Mouse (Mus musculus): ENCODE measurements at regions not wholly inside any gene's neighbourhood (a gene's known extent, or its start where the extent isn't known, plus 50 kb on each side); places are given as distances from the start of the nearest gene placed in this dataset.

GRCm38 (mm10) chr4:153876954-153877642 lies 79.9 kb upstream of the A430005L14Rik start:
- intact Hi-C loops (cut with DNase I; ENCODE audit: low total_unique reads): no loop called here
- DNase-seq: no peak

DNA sequence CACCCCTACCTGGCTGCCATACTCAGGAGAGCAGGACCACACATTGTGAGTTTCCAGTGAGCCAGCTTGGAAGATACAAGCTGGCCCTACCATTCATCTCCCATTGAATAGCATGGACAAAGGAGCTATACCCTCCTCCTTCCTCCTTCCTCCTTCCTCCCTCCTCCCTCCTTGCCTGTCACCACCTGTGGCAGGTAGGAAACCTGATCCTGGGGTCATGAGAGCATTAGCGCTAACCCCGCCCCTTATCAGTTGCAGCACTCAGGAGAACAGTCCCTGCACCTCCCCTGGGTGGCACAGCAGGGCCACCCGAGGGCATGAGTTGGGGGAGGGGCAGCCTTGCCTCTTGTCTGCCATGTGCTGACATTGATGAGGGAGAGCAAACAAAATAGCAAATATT lies 74.0 kb upstream of the A430005L14Rik start:
- intact Hi-C loops (cut with DNase I; ENCODE audit: low total_unique reads): no loop called here
- DNase-seq: no peak

DNA sequence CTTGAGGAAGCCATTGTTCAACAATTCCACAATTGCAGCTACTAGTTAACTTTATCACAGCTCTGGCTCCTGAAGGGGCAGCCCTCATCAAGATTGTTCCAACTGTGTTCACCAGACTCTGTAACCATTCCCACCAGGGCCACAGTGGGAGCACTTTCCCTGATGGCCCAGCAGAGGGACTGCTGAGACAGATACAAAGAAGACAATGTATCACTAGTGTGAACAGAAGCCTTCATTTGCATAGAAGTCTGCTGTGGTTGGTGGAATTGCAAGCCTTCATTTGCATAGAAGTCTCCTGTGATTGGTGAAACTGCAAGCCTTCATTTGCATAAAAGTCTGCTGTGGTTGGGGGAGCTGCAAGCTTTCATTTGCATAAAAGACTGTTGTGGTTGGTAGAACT lies 73.0 kb upstream of the A430005L14Rik start:
- intact Hi-C loops (cut with DNase I; ENCODE audit: low total_unique reads): no loop called here
- no peak for DNase-seq

DNA sequence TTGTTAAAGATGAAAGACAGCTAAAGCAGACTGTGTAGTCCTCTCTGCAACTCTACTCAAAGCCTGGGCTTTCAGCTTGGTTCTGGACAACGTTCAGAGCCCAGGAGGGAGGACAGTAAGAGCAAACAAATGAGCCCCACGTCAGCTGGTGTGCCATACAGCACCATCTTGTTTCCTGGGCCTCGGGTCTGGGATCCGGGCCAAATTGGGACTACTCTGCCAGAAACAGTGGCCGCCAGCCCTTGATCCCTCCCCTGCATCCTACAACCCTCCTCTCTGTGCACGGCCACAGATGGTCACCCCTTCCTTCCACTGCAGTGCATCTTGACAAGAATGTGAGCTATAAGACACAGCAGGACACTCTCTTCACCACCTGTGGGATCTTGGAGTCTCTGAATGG lies 71.2 kb upstream of the A430005L14Rik start:
- DNase-seq: no peak
- intact Hi-C loops (cut with DNase I; ENCODE audit: low total_unique reads): no loop called here

DNA sequence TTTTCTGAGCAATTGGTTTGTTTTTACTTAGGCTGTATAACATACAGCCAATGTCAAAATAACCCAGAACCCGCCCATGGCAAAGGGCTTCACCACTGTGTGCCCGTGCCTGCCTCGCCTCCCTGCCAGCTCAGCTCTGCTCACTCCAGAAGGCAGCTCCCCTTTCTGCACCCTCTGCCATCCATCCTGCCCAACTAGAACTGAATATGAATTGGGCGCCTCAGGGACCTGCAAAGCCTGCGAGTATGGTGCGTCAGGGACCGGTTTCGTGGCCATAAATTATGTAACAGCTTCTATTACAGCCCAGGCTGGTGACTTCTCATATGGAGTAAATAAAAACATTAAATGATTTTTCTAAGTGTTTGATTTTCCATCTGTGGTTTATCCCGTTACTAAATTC lies 66.9 kb upstream of the A430005L14Rik start:
- no peak for DNase-seq
- intact Hi-C loops (cut with DNase I; ENCODE audit: low total_unique reads): no loop called here

DNA sequence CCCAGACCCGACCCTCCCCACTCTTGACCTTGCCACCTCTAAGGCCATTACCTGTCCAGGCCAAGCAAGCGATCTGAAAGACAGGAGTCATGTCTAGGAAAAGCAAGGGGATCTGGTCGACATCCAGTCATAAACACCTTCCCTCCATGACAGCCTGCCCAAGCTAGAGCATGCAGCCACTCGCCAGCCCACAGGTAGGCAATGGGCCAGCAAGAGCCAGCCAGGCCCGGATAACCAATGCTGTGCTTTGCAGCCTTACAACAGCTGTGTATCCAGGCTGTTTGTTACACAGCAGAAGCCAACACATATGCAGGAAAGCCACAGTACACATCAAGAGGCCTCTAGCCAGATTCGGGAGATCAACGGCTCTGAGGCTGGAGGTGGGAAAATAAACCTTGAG lies 57.3 kb upstream of the A430005L14Rik start:
- intact Hi-C loops (cut with DNase I; ENCODE audit: low total_unique reads): no loop called here
- DNase-seq: no peak

DNA sequence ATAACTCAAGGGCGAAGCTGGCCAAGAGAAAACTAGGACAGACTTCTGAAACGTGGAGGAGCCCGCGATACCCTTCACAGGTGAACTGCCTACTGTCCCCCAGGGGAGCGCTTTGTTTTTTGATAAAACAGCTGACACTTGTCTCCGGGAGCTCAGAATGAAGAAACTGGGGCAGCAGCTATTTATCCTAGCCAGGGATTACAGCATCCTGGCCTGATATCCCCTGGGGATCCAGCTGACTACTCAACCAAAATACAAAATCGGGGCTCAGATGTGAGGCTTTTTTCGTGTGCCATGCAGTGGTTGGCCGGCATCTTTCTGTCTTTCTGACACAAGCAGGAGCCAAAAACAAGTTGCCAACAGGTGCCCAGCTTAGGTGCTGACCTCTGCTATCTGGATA lies 52.0 kb upstream of the A430005L14Rik start:
- no peak for DNase-seq
- intact Hi-C loops (cut with DNase I; ENCODE audit: low total_unique reads): no loop called here

- intact Hi-C loops (cut with DNase I; ENCODE audit: low total_unique reads): no loop called here
- no peak for DNase-seq
Observed at GRCm38 (mm10) chr4:153905511-153905910, 51.5 kb upstream of the A430005L14Rik start.
